Mouse (Mus musculus): Measurements from ENCODE around the gene Nr1i2. TPM values are rescaled to one million over a fixed set of nuclear protein-coding genes. Genes with fewer than 3 reads are reported as not detected.

The Nr1i2 gene
- polyA plus RNA-seq, 2 experiments from 2014 or later = not detected

Other genes starting within 250 kb of the Nr1i2 start
- gene Gsk3b, start 205.8 kb downstream of the Nr1i2 start, polyA plus RNA-seq (2017; shearing (Covaris generic)) = 10 to 100 TPM; 53.4 to 61.7 TPM
- gene Maats1, start 47.3 kb upstream of the Nr1i2 start, polyA plus RNA-seq (2017; shearing (Covaris generic)) = under 1 TPM in 1 of 2 experiments, not detected in 1; 0.24 TPM
- 100 to 1,000 TPM; 203 to 275 TPM for gene Cox17, start 52.2 kb upstream of the Nr1i2 start, polyA plus RNA-seq (2017; shearing (Covaris generic))
- not detected for gene Gm21987, start 52.2 kb upstream of the Nr1i2 start, polyA plus RNA-seq (2017; shearing (Covaris generic))
- gene Popdc2, start 67.4 kb upstream of the Nr1i2 start, polyA plus RNA-seq (2017; shearing (Covaris generic)) = 1 to 10 TPM; 2.3 to 6.2 TPM
- under 1 TPM in 1 of 2 experiments, not detected in 1; 0.30 TPM for gene Pla1a, start 138.3 kb upstream of the Nr1i2 start, polyA plus RNA-seq (2017; shearing (Covaris generic))
- gene Adprh, start 157.9 kb upstream of the Nr1i2 start, polyA plus RNA-seq (2017; shearing (Covaris generic)) = 10 to 100 TPM; 73.1 to 92.7 TPM
- 10 to 100 TPM in 1 of 2 experiments, 1 to 10 TPM in 1; 5.7 to 10.6 TPM for gene Cd80, start 160.7 kb upstream of the Nr1i2 start, polyA plus RNA-seq (2017; shearing (Covaris generic))
- 10 to 100 TPM; 12.0 to 18.2 TPM for gene Timmdc1, start 227.8 kb upstream of the Nr1i2 start, polyA plus RNA-seq (2017; shearing (Covaris generic))